Mouse (Mus musculus) MEL (cell line): ENCODE measurements at regions not wholly inside any gene's neighbourhood (a gene's known extent, or its start where the extent isn't known, plus 50 kb on each side); places are given as distances from the start of the nearest gene placed in this dataset.

Source experiments
- DNase-seq: peaks from one replicate; pipeline ENCODE4 v3.0.0; 2011; ENCODE audit warnings: low read depth, low spot score
- H3K27ac ChIP-seq: 2 replicates; pipeline ENCODE4 v1.5.1; 2012; ENCODE audit warnings: low read depth, mild to moderate bottlenecking, control low read depth, low read length, moderate library complexity; ENCODE audit not compliant: control insufficient read depth
- H3K27me3 ChIP-seq, 2 experiments: fragments of 150-350 bp in 1 of 2; sonication (generic) in 1 of 2; 2 replicates each; pipeline ENCODE4 v1.6.1; 2012; ENCODE audit warnings: low read length in 2 of 2, mild to moderate bottlenecking in 2 of 2, improper control_type of control experiment in 1 of 2, moderate library complexity in 1 of 2; ENCODE audit not compliant: insufficient read depth in 2 of 2, control insufficient read depth in 1 of 2
- H3K36me3 ChIP-seq, 2 experiments: 2 replicates each; pipeline ENCODE4 v1.6.1; 2012 to 2014; ENCODE audit warnings: low read length in 2 of 2, improper control_type of control experiment in 1 of 2, inconsistent platforms in 1 of 2, mild to moderate bottlenecking in 1 of 2; ENCODE audit not compliant: insufficient read depth in 2 of 2, control insufficient read depth in 1 of 2
- H3K4me1 ChIP-seq, 2 experiments: fragments of 150-350 bp in 1 of 2; sonication (generic) in 1 of 2; 2 replicates each; pipeline ENCODE4 v1.6.1; 2012; ENCODE audit warnings: low read length in 2 of 2, improper control_type of control experiment in 1 of 2, mild to moderate bottlenecking in 1 of 2; ENCODE audit not compliant: insufficient read depth in 2 of 2, control insufficient read depth in 1 of 2
- H3K4me3 ChIP-seq, 2 experiments: fragments of 150-350 bp in 1 of 2; sonication (generic) in 1 of 2; 2 replicates each; pipeline ENCODE4 v1.5.1; 2012; ENCODE audit warnings: low read depth in 2 of 2, low read length in 2 of 2, mild to moderate bottlenecking in 2 of 2, moderate library complexity in 2 of 2, control low read depth in 1 of 2, improper control_type of control experiment in 1 of 2; ENCODE audit not compliant: control insufficient read depth in 1 of 2, insufficient read depth in 1 of 2
- H3K79me2 ChIP-seq: 2 replicates; pipeline ENCODE4 v1.6.1; 2012; ENCODE audit warnings: mild to moderate bottlenecking, low read length, moderate library complexity; ENCODE audit not compliant: control insufficient read depth, poor library complexity, insufficient read depth
- H3K9ac ChIP-seq: 2 replicates; pipeline ENCODE4 v1.6.1; 2012; ENCODE audit warnings: low read depth, mild to moderate bottlenecking, control low read depth, low read length, moderate library complexity; ENCODE audit not compliant: control insufficient read depth, poor library complexity, severe bottlenecking
- H3K9me3 ChIP-seq: fragments of 150-350 bp; sonication (generic); replicated peaks from 2 replicates; pipeline ENCODE4 v1.6.1; 2012; ENCODE audit warnings: mild to moderate bottlenecking, low read length, improper control_type of control experiment, moderate library complexity; ENCODE audit not compliant: insufficient read depth
- BHLHE40 ChIP-seq: IDR thresholded peaks from 2 replicates; pipeline ENCODE4 v1.6.1; 2012; ENCODE audit warnings: low read depth, mild to moderate bottlenecking, inconsistent platforms, low read length, improper control_type of control experiment, borderline replicate concordance
- CHD1 ChIP-seq: IDR thresholded peaks from 2 replicates; pipeline ENCODE4 v1.6.1; 2012; ENCODE audit warnings: low read depth, mild to moderate bottlenecking, inconsistent platforms, low read length, improper control_type of control experiment
- E2F4 ChIP-seq: IDR thresholded peaks from 2 replicates; pipeline ENCODE4 v1.6.1; 2011; ENCODE audit warnings: low read depth, low read length, improper control_type of control experiment, borderline replicate concordance
- ELF1 ChIP-seq: IDR thresholded peaks from 2 replicates; pipeline ENCODE4 v1.6.1; 2014; ENCODE audit warnings: low read depth, mild to moderate bottlenecking, inconsistent platforms, low read length, improper control_type of control experiment, moderate library complexity
- EP300 ChIP-seq, 2 experiments: IDR thresholded peaks; 2 replicates each; pipeline ENCODE4 v1.6.1; 2011; ENCODE audit warnings: improper control_type of control experiment in 2 of 2, low read length in 2 of 2, low read depth in 1 of 2, mild to moderate bottlenecking in 1 of 2
- GATA1 ChIP-seq: IDR thresholded peaks from 2 replicates; pipeline ENCODE4 v1.6.1; 2011; ENCODE audit warnings: low read depth, low read length, improper control_type of control experiment
- HCFC1 ChIP-seq: IDR thresholded peaks from 2 replicates; pipeline ENCODE4 v1.6.1; 2012; ENCODE audit warnings: low read depth, mild to moderate bottlenecking, inconsistent platforms, low read length, improper control_type of control experiment, moderate library complexity
- MAX ChIP-seq: IDR thresholded peaks from 2 replicates; pipeline ENCODE4 v1.6.1; 2011; ENCODE audit warnings: low read length, improper control_type of control experiment
- MEF2A ChIP-seq: IDR thresholded peaks from 2 replicates; pipeline ENCODE4 v1.6.1; 2014; ENCODE audit warnings: low read depth, mild to moderate bottlenecking, inconsistent platforms, low read length, improper control_type of control experiment; ENCODE audit not compliant: poor library complexity, insufficient replicate concordance, severe bottlenecking; ENCODE audit errors: extremely low read depth
- NELFE ChIP-seq: IDR thresholded peaks from 2 replicates; pipeline ENCODE4 v1.6.1; 2011; ENCODE audit warnings: low read depth, low read length, improper control_type of control experiment
- NRF1 ChIP-seq: IDR thresholded peaks from 2 replicates; pipeline ENCODE4 v1.6.1; 2014; ENCODE audit warnings: low read depth, mild to moderate bottlenecking, inconsistent platforms, low read length, improper control_type of control experiment, moderate library complexity; ENCODE audit not compliant: poor library complexity, insufficient read depth, severe bottlenecking
- POLR2A ChIP-seq, 2 experiments: IDR thresholded peaks; 2 replicates each; pipeline ENCODE4 v1.6.1; 2011 to 2012; ENCODE audit warnings: low read length in 2 of 2, mild to moderate bottlenecking in 2 of 2, control low read depth in 1 of 2, improper control_type of control experiment in 1 of 2, low read depth in 1 of 2, moderate library complexity in 1 of 2; ENCODE audit not compliant: control insufficient read depth in 1 of 2, insufficient read depth in 1 of 2, poor library complexity in 1 of 2
- POLR2AphosphoS5 ChIP-seq: IDR thresholded peaks from 2 replicates; pipeline ENCODE4 v1.6.1; 2012; ENCODE audit warnings: low read depth, borderline replicate concordance, mild to moderate bottlenecking, inconsistent platforms, low read length, moderate library complexity, mixed read lengths
- RCOR1 ChIP-seq: IDR thresholded peaks from 2 replicates; pipeline ENCODE4 v1.6.1; 2012; ENCODE audit warnings: low read depth, mild to moderate bottlenecking, inconsistent platforms, low read length, improper control_type of control experiment
- SIN3A ChIP-seq: IDR thresholded peaks from 2 replicates; pipeline ENCODE4 v1.6.1; 2012; ENCODE audit warnings: low read length, improper control_type of control experiment, inconsistent platforms
- SMC3 ChIP-seq: IDR thresholded peaks from 2 replicates; pipeline ENCODE4 v1.6.1; 2011; ENCODE audit warnings: low read depth, low read length, improper control_type of control experiment
- TCF12 ChIP-seq: IDR thresholded peaks from 2 replicates; pipeline ENCODE4 v1.6.1; 2014; ENCODE audit warnings: low read depth, mild to moderate bottlenecking, inconsistent platforms, low read length, improper control_type of control experiment, moderate library complexity
- UBTF ChIP-seq: IDR thresholded peaks from 2 replicates; pipeline ENCODE4 v1.6.1; 2012; ENCODE audit warnings: low read depth, mild to moderate bottlenecking, inconsistent platforms, low read length, improper control_type of control experiment, moderate library complexity, borderline replicate concordance; ENCODE audit not compliant: insufficient read depth
- USF1 ChIP-seq: IDR thresholded peaks from 2 replicates; pipeline ENCODE4 v1.6.1; 2014; ENCODE audit warnings: low read depth, mild to moderate bottlenecking, inconsistent platforms, low read length, improper control_type of control experiment, moderate library complexity
- USF2 ChIP-seq, 2 experiments: IDR thresholded peaks; 2 replicates each; pipeline ENCODE4 v1.6.1; 2011 to 2012; ENCODE audit warnings: improper control_type of control experiment in 2 of 2, low read length in 2 of 2, borderline replicate concordance in 1 of 2, inconsistent platforms in 1 of 2, low read depth in 1 of 2, mild to moderate bottlenecking in 1 of 2; ENCODE audit not compliant: insufficient read depth in 1 of 2
- ZC3H11A ChIP-seq: IDR thresholded peaks from 2 replicates; pipeline ENCODE4 v1.6.1; 2012; ENCODE audit warnings: low read depth, mild to moderate bottlenecking, inconsistent platforms, low read length, improper control_type of control experiment
- ZMIZ1 ChIP-seq: IDR thresholded peaks from 2 replicates; pipeline ENCODE4 v1.6.1; 2012; ENCODE audit warnings: low read depth, mild to moderate bottlenecking, inconsistent platforms, low read length, improper control_type of control experiment, moderate library complexity
- ZNF384 ChIP-seq: IDR thresholded peaks from 2 replicates; pipeline ENCODE4 v1.6.1; 2012; ENCODE audit warnings: low read depth, mild to moderate bottlenecking, inconsistent platforms, low read length, improper control_type of control experiment

GRCm38 (mm10) chr14:83252922-83253321, 1190.4 kb upstream of the Pcdh17 start:
- Histone ChIP-seq H3K27ac (no peak overlapping the region), H3K27me3 (no peaks in the 10 kb centered on the region)
- TF ChIP-seq NRF1 (no peak), MEF2A (no peak), E2F4 (no peak), ZNF384 (no peak), GATA1 (no peak), BHLHE40 (no peak), MAX (no peak), HCFC1 (no peak), ZMIZ1 (no peak)

DNA sequence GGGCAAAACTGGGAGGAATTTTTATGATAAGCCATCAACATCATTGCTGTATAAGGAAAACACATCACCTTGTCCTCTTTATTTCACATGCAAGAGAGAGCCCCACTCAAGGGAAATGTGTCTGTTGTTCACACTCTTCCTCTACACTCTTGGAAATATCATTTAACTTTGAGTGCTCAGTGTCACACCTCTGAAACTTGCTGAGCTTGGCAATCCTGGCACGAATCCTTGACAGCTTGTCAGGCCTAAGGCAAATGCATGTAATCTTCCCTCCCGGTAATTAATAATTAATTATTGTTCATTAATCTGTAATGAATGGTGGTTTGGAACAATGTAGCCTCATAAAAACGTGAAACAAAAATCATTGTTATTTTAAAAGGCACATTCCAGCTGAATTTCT, 1140.8 kb upstream of the Pcdh17 start:
- TF ChIP-seq EP300 (IDR thresholded peaks at IDR 0.05; ENCODE audit: low read depth in 1 of 2, low read length in 2 of 2) (no peak), POLR2A (IDR thresholded peaks at IDR 0.05; ENCODE audit: control insufficient read depth in 1 of 2, insufficient read depth in 1 of 2, low read depth in 1 of 2, low read length in 2 of 2, poor library complexity in 1 of 2) (no peak), NELFE (no peak), ZC3H11A (no peak), MAX (no peak), E2F4 (no peak), ELF1 (no peak), SIN3A (no peak), USF1 (no peak), BHLHE40 (no peak), UBTF (no peak), POLR2AphosphoS5 (no peak), SMC3 (no peak), USF2 (IDR thresholded peaks at IDR 0.05; ENCODE audit: borderline replicate concordance in 1 of 2, insufficient read depth in 1 of 2, low read depth in 1 of 2, low read length in 2 of 2) (no peak), CHD1 (no peak), ZNF384 (no peak), RCOR1 (no peak), NRF1 (no peak), TCF12 (no peak), ZMIZ1 (no peak)
- no peak overlapping the region for H3K27ac ChIP-seq
- no peak for DNase-seq

More at GRCm38 (mm10) chr14:83252922-83253321, 1190.4 kb upstream of the Pcdh17 start:
- H3K4me1 ChIP-seq = no peaks in the 10 kb centered on the region
- H3K9ac ChIP-seq = no peak overlapping the region
- no peak for DNase-seq
- no peak overlapping the region for H3K4me3 ChIP-seq
- H3K9me3 ChIP-seq = no peaks in the 10 kb centered on the region
- H3K79me2 ChIP-seq = no peaks in the 10 kb centered on the region
- no peaks in the 10 kb centered on the region for H3K36me3 ChIP-seq

More for the DNA sequence above, 1140.8 kb upstream of the Pcdh17 start:
- H3K79me2 ChIP-seq = no peaks in the 10 kb centered on the region
- no peaks in the 10 kb centered on the region for H3K9me3 ChIP-seq
- no peaks in the 10 kb centered on the region for H3K4me1 ChIP-seq
- no peaks in the 10 kb centered on the region for H3K27me3 ChIP-seq
- H3K4me3 ChIP-seq = no peak overlapping the region
- H3K9ac ChIP-seq = no peak overlapping the region
- no peaks in the 10 kb centered on the region for H3K36me3 ChIP-seq
